Mouse (Mus musculus) limb, embryonic 14.5 days (tissue): ENCODE measurements at regions not wholly inside any gene's neighbourhood (a gene's known extent, or its start where the extent isn't known, plus 50 kb on each side); places are given as distances from the start of the nearest gene placed in this dataset.

Experiments
- ATAC-seq: fragments of 200-750 bp; cut with Nextera tagmentation; 2 replicates; pipeline ENCODE4 v1.8.0; 2017; ENCODE audit warnings: low read depth, moderate number of reproducible peaks, moderate TSS enrichment; ENCODE audit not compliant: low FRiP score
- DNase-seq: peaks from one replicate; pipeline ENCODE4 v3.0.0-alpha.2; 2015; ENCODE audit warnings: low spot score
- H3K27ac ChIP-seq: fragments of 300-500 bp; sonication (generic); replicated peaks from 2 replicates; pipeline ENCODE4 v1.5.1; 2014; ENCODE audit warnings: low read depth, mild to moderate bottlenecking, low read length, moderate library complexity, mixed read lengths
- H3K27me3 ChIP-seq: fragments of 300-500 bp; sonication (generic); 2 replicates; pipeline ENCODE4 v1.6.1; 2014; ENCODE audit warnings: low read length, mixed read lengths; ENCODE audit not compliant: control insufficient read depth, insufficient read depth
- H3K36me3 ChIP-seq: fragments of 300-500 bp; sonication (generic); 2 replicates; pipeline ENCODE4 v1.6.1; 2014; ENCODE audit warnings: mild to moderate bottlenecking, low read length, moderate library complexity, mixed read lengths; ENCODE audit not compliant: control insufficient read depth, insufficient read depth
- H3K4me1 ChIP-seq: fragments of 300-500 bp; sonication (generic); 2 replicates; pipeline ENCODE4 v1.6.1; 2014; ENCODE audit warnings: antibody characterized with exemption, low read length, mixed read lengths; ENCODE audit not compliant: control insufficient read depth, insufficient read depth
- H3K4me2 ChIP-seq: fragments of 300-500 bp; sonication (generic); replicated peaks from 2 replicates; pipeline ENCODE4 v1.6.1; 2014; ENCODE audit warnings: low read depth, mild to moderate bottlenecking, low read length, moderate library complexity; ENCODE audit not compliant: severe bottlenecking
- H3K4me3 ChIP-seq: fragments of 300-500 bp; sonication (generic); replicated peaks from 2 replicates; pipeline ENCODE4 v1.5.1; 2014; ENCODE audit warnings: low read length
- H3K9ac ChIP-seq: fragments of 300-500 bp; sonication (generic); 2 replicates; pipeline ENCODE4 v1.6.1; 2014; ENCODE audit warnings: mild to moderate bottlenecking, low read depth, low read length, moderate library complexity; ENCODE audit not compliant: severe bottlenecking
- H3K9me3 ChIP-seq: fragments of 300-500 bp; sonication (generic); 2 replicates; pipeline ENCODE4 v1.6.1; 2016; ENCODE audit warnings: low read length; ENCODE audit not compliant: control insufficient read depth
- POLR2A ChIP-seq: fragments of 200-500 bp; IDR thresholded peaks from 2 replicates; pipeline ENCODE4 v1.8.0; 2012; ENCODE audit warnings: inconsistent platforms, mild to moderate bottlenecking, moderate library complexity, borderline replicate concordance; ENCODE audit not compliant: insufficient read depth, insufficient read length; ENCODE audit errors: extremely low read depth
- WGBS: fragments of 180-500 bp; shearing (Covaris S2); extraction: QIAGEN DNeasy Blood & Tissue Kit; methylation state at CpG from one replicate; pipeline ENCODE4 v1.1.7; 2014; 5-methylcytosine and 5-hydroxymethylcytosine counted together

- WGBS, result 35% methylated on average over 3 of the region's 3 CpGs
- Histone ChIP-seq H3K4me3 (no peak overlapping the region), H3K36me3 (no peaks in the 10 kb centered on the region), H3K4me2 (no peak overlapping the region), H3K9ac (no peak overlapping the region), H3K9me3 (no peaks in the 10 kb centered on the region), H3K4me1 (no peaks in the 10 kb centered on the region), H3K27me3 (no peaks in the 10 kb centered on the region), H3K27ac (no peak overlapping the region)
- ATAC-seq (peak; percentile 90), DNase-seq (peak; percentile 75)
- TF ChIP-seq POLR2A, result no peak
These were observed 329.5 kb downstream of the Dio2 start for GRCm38 (mm10) chr12:90408716-90409115.

GRCm38 (mm10) chr12:90398564-90398963, 339.7 kb downstream of the Dio2 start:
- WGBS, result 74% methylated on average over 5 of the region's 5 CpGs
- H3K4me1 ChIP-seq, result no peaks in the 10 kb centered on the region
- no peak overlapping the region for H3K27ac ChIP-seq
- H3K9me3 ChIP-seq, result 0 out of 2 replicates have a peak, but pooled peaks cover 3% of the 10 kb centered on the region
- H3K27me3 ChIP-seq, result no peaks in the 10 kb centered on the region
- no peak overlapping the region for H3K9ac ChIP-seq
- no peaks in the 10 kb centered on the region for H3K36me3 ChIP-seq
- no peak overlapping the region for H3K4me2 ChIP-seq
- H3K4me3 ChIP-seq, result no peak overlapping the region
- DNase-seq (no peak), ATAC-seq (no peak)
- no peak for TF ChIP-seq POLR2A
